Mouse (Mus musculus) heart, adult 2 months (tissue): ENCODE results near the gene Gm49384.

Experiments used
- CTCF ChIP-seq: fragments of 200-600 bp; IDR thresholded peaks from 2 replicates; pipeline ENCODE4 v1.8.1; 2022; ENCODE audit warnings: antibody characterized with exemption, mild to moderate bottlenecking, moderate library complexity
- EP300 ChIP-seq: fragments of 200-500 bp; IDR thresholded peaks from 2 replicates; pipeline ENCODE4 v1.6.1; 2011; ENCODE audit warnings: low read depth, low read length, control low read depth; ENCODE audit not compliant: insufficient read depth
- POLR2A ChIP-seq: fragments of 200-500 bp; IDR thresholded peaks from 2 replicates; pipeline ENCODE4 v1.6.1; 2011; ENCODE audit warnings: mild to moderate bottlenecking, low read depth, low read length, control low read depth; ENCODE audit not compliant: insufficient read depth

- TF ChIP-seq CTCF (no peak), POLR2A (no peak), EP300 (no peak)
These were observed 64.2 kb downstream of the Gm49384 start for GRCm38 (mm10) chr12:69139841-69140240.
